Mouse (Mus musculus) gastrocnemius, postnatal 14 days (tissue): ENCODE measurements at regions not wholly inside any gene's neighbourhood (a gene's known extent, or its start where the extent isn't known, plus 50 kb on each side); places are given as distances from the start of the nearest gene placed in this dataset.
A peak's percentile ranks its signal among the peaks of the same experiment; 100 is the strongest.
"Not testable (repeated sequence)": the region's sequence is repeated elsewhere in the genome, so short reads cannot be mapped to it uniquely, and the experiment has no call there.

Source experiments
- DNase-seq: peaks from one replicate; pipeline ENCODE4 v3.0.0; 2021; ENCODE audit warnings: mixed read lengths
- intact Hi-C: fragments of 180-260 bp; cut with DNase I; formaldehyde crosslinking; loops from one replicate; pipeline ENCODE4 v1.15.1; 2025; ENCODE audit warnings: low total_unique reads

GRCm38 (mm10) chr1:177501288-177501687 is 59.1 kb downstream of the Zbtb18 start:
- DNase-seq, result no peak
- intact Hi-C loops, result no loop called here

GRCm38 (mm10) chr1:177503946-177504345 is 61.8 kb downstream of the Zbtb18 start:
- intact Hi-C loops, result no loop called here
- no peak for DNase-seq

- no peak for DNase-seq
- intact Hi-C loops, result no loop called here
Measured at GRCm38 (mm10) chr1:177504743-177505142, 62.6 kb downstream of the Zbtb18 start.

- intact Hi-C loops, DNase-seq: not testable (repeated sequence)
Measured at GRCm38 (mm10) chr1:177507398-177507797, 65.2 kb downstream of the Zbtb18 start.

- no peak for DNase-seq
Measured at GRCm38 (mm10) chr1:177509786-177510185, 67.6 kb downstream of the Zbtb18 start.

GRCm38 (mm10) chr1:177512116-177512515 is 70.0 kb downstream of the Zbtb18 start:
- intact Hi-C loops, result no loop called here

More at GRCm38 (mm10) chr1:177509786-177510185, 67.6 kb downstream of the Zbtb18 start:
- intact Hi-C loops, result no loop called here

GRCm38 (mm10) chr1:177517934-177518610 is 75.9 kb downstream of the Zbtb18 start:
- no peak for DNase-seq
- intact Hi-C loops, result no loop called here

More at GRCm38 (mm10) chr1:177512116-177512515, 70.0 kb downstream of the Zbtb18 start:
- no peak for DNase-seq

- intact Hi-C loops, result no loop called here
- no peak for DNase-seq
Measured at GRCm38 (mm10) chr1:177518897-177519513, 76.9 kb downstream of the Zbtb18 start.

GRCm38 (mm10) chr1:177521110-177521509 is 79.0 kb downstream of the Zbtb18 start:
- DNase-seq, result no peak
- intact Hi-C loops, result no loop called here

- no peak for DNase-seq
- intact Hi-C loops, result no loop called here
Measured at GRCm38 (mm10) chr1:177525141-177525540, 83.0 kb downstream of the Zbtb18 start.

GRCm38 (mm10) chr1:177531791-177532190 is 89.6 kb downstream of the Zbtb18 start:
- no peak for DNase-seq
- intact Hi-C loops, result no loop called here

- intact Hi-C loops, result no loop called here
- DNase-seq, result no peak
Measured at GRCm38 (mm10) chr1:177532656-177533055, 90.5 kb downstream of the Zbtb18 start.

GRCm38 (mm10) chr1:177533332-177533731 is 91.2 kb downstream of the Zbtb18 start:
- intact Hi-C loops, result no loop called here
- no peak for DNase-seq

- intact Hi-C loops, result no loop called here
- no peak for DNase-seq
Measured at GRCm38 (mm10) chr1:177545031-177545735, 103.0 kb downstream of the Zbtb18 start.

GRCm38 (mm10) chr1:177547716-177548115 is 105.6 kb downstream of the Zbtb18 start:
- intact Hi-C loops, result no loop called here
- no peak for DNase-seq

GRCm38 (mm10) chr1:177555471-177556291 is 113.5 kb downstream of the Zbtb18 start:
- intact Hi-C loops, result no loop called here
- peak; percentile 38 for DNase-seq

- intact Hi-C loops, result no loop called here
- no peak for DNase-seq
Measured at GRCm38 (mm10) chr1:177557432-177557831, 115.3 kb downstream of the Zbtb18 start.

GRCm38 (mm10) chr1:177557856-177558255 is 115.7 kb downstream of the Zbtb18 start:
- intact Hi-C loops, result no loop called here
- DNase-seq, result no peak

- DNase-seq, result no peak
- intact Hi-C loops, result no loop called here
Measured at GRCm38 (mm10) chr1:177561716-177562588, 119.8 kb downstream of the Zbtb18 start.
